Mouse (Mus musculus): Measurements from ENCODE around the gene Irx3.

The Irx3 gene

DNA sequence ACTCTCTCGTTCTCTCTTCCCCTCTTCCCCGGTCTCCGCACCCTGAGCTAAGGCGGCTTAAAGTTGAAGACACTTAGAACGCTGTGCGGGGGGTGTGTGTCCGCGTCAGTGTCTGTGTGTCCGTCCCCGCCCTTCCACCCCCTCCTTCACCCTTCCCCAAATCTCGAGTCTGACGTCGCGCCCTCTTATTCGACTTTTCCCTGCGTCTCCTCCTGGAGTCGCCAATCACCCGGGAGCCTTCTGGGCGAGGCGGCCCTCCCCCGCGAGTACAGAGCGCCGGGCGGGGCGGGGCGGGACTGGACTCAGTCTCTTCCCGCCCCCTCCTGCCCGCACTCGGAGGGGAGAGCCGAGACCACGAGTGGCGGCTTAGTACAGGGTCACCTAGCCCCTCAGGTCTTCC is at the start of gene Irx3:
Gene Irx3 (minus strand): TSS at position 229 of the 400 bp plus-strand sequence.
- no peak for DNase-seq (ENCODE audit: low spot score)

DNA sequence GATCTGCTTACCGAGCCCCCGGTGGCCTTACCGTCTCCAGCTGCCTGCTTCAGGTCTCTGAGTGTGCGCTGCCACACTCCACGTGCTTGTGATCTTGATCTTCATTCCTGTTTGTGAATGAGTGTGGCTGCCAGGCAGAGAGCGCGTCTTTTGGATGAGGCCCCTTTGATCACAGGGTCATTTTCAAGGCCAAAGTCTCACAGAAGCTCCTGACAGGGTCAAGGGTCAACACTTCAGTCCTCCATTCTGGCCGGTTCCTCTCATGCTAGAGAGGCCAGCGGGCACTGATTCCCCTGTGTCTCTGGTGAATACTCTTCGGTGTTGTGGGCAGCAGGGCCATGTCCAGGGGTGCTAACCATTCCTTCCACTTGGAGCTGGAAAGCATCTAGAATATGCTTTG is 49.5 kb upstream of the Irx3 start:
- no peak for DNase-seq (ENCODE audit: low spot score)

DNA sequence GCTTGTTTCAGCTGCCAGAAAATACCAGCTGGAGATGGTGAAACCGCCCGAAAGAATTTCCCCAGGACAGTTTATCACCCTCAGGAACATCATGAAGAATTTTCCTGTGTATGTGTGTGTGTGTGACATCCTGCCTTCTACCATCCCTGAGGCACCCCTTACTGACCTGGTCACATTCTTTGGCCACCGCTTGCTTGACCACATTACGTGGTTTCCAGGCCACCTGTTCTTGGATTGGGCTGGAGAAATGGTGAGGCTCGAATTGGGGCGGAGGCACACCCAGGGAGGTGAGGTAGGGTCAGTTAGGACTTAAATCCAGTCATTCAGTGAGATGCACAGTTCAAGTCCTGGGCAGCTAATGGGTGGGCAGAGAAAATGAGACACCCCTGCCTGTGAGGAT is 48.1 kb upstream of the Irx3 start:
- no peak for DNase-seq (ENCODE audit: low spot score)

DNA sequence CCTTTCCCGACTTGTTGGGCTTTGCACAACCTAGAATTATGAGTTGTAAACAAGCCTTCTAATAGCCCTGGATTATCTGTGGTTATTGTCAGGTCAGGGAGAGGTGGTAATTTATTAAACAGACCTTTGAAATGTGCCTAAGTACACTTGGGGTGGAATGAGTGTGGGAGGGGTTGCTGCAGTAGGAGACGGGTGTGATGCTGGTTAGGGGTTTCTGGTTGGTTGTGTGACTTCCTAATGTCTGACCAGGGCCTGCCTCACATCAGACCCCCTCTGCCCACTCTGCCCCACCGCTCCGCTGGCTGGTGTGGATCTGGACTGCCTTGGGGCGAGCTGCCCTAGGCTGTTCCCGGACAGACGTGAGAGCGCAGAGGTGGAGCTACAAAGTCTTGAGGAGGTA is 47.7 kb upstream of the Irx3 start:
- no peak for DNase-seq (ENCODE audit: low spot score)

DNA sequence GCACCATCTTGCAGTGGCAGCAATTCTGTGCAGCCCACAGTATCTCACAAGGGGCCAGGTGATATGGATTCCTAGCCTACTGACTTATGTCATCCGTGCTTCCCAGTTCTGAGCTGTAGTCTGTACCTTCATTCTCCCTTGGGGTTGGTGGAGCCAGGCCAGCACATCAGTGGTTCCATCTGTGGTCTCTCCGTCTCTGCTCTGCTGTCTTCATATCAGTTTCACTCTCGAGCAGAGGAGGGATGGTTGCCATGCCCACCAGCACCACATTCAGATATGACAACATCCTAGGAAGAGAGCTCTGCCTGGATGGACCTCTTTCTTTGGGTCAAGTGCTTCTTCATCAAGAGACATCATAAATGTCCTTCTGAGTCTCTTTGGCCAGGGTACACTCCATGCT is 43.8 kb upstream of the Irx3 start:
- no peak for DNase-seq (ENCODE audit: low spot score)

DNA sequence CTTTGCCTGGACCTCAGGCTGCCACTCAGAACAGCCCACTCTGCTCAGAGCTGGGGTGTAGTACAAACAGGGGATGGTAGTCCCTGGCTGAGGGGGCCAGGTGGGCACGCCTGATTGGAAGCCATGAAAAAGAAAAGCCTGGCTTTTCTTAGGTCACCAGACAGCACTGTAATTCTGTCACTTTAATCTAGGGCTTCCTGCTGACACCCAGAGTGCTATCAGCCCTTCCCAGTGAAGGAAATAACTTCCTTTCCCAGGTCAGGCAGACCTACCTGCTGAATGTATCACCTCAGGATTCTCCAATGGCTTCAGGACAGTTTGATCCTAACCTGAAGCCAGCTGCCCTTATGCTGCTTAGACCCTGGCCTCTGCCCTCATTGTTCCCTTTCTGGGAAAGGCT is 35.3 kb upstream of the Irx3 start:
- DNase-seq (ENCODE audit: low spot score), result no peak

DNA sequence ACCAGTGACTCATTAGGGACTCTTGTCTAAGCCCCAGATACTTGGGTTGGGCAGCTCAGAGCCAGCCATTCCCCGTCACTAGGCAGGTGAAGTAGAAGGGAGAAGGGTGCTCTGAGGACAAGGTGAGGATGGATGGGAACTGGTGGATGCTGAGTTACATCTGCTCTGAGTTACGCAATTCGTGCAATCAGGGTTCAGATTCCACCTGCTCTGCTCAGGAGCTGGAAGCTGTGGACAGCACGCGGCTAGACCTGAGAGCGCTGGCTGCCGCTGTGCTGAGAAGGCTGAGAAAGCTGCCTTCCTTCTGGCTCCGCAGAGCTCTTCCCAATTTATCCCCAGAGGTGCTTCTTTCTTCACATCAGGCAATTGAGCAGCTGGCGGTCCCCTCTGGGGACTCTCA is 34.8 kb upstream of the Irx3 start:
- no peak for DNase-seq (ENCODE audit: low spot score)

DNA sequence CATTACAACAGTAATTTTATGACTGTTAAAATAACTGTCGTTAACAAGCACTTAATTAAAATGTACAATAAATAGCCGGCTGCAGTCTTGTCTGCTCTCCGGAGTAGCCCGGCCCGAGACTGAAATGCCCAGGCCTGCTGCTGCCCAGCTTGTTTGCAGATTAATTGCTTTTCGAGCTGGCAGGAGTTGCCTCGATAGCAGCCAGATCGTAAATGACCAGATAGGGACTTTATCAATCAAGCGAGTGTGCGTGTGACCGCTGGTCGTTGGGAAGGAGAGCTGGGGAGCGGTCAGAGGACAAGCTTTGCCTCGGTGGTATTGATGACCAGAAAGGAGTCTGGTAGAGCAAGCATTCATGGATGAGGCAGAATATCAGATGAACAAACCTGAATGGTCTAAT is 25.8 kb upstream of the Irx3 start:
- DNase-seq (ENCODE audit: low spot score), result no peak

DNA sequence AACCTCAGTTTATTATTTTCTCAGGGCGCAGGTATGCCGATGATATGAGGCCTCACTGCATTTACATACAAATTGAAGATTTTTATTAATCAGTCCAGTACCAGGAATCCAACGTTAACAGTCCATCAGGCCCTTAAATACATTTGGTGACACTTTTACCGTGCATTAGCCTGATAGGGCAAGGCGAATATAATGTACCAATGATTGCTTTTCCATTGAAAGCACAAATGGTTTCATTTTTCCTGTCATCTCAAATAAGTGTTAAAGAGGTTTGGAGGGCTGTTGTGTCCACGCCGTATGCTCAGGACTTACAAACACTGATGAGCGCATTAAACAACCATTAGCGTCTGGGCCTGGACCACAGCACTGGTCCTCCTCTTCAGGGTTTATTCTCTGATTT is 25.3 kb upstream of the Irx3 start:
- DNase-seq (ENCODE audit: low spot score), result no peak

DNA sequence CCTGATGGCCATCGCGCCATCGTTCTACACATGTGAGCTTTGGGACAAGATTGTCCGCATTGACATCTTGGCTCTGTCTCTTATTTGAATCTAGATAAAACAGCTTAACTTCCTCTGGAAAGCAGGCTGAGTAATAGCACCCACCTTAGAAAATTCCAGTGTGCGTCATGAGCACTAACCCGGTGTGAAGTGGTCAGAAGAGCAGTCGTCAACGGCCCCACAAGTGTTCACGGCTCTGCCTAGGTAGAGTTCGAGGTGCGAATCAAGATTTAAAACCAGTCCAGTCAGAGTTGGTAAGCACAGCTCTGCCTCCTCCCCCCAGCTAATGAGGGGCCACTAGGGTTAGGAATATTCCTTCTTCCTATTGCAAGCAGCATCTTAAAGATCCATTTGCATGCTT is 21.5 kb upstream of the Irx3 start:
- DNase-seq (ENCODE audit: low spot score), result no peak

DNA sequence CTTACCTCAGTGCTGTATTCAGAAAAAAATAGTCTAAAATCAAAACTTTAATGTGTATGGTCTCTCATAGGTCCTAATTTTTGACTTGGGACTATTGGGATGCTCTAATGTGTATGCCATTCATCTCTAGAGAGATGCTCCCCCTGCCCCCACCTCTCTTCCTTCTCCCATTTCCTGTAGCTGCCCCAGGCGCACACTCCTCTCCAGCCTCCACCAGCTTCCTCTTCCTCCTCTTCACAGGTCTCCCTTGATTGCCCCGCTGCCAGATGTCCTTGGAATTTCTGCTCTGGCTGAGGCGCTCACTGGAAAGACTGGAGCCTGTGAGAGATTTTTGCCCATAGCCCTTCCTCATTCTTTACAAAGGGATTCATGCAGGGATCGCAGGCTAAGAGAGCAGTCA is 20.9 kb upstream of the Irx3 start:
- DNase-seq (ENCODE audit: low spot score), result no peak

DNA sequence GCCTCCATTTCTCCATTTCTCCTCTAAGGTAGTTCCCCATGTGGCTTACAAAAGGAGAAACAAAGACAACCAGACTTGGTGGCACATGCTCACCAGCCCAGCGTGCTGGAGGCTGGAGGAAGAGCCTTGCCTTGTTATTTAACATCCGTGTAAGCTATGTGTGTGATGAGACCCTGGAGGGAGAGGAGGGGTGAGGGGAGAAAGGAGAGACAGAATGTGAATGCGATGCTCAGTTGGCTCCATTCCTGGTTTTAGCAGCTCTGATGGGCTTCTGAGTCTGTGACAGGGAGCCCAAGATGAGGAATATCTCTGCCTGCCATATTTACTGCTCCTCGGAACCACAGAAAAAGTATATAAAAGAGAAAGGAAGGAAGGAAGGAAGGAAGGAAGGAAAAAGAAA is 20.1 kb upstream of the Irx3 start:
- DNase-seq (ENCODE audit: low spot score), result no peak

DNA sequence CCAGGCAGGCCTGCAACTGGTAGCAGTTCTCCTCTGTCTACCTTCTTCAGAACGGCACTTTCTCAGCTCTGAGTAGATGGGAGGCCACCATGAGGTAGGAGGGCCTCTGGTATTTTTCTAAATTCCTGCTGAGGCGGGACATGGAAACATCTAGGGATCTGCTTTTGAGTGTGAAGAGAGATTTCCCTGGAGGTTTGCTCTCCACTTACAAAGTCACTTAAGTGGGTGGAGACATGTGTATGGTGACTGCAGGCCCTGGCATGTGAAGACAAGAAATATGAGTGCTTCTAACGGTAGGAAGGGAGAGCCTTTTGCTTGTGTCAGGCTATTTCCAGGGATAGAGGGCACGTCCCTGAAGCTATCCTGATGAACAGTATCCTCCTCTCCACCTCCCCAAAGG is 17.9 kb upstream of the Irx3 start:
- DNase-seq (ENCODE audit: low spot score), result no peak

DNA sequence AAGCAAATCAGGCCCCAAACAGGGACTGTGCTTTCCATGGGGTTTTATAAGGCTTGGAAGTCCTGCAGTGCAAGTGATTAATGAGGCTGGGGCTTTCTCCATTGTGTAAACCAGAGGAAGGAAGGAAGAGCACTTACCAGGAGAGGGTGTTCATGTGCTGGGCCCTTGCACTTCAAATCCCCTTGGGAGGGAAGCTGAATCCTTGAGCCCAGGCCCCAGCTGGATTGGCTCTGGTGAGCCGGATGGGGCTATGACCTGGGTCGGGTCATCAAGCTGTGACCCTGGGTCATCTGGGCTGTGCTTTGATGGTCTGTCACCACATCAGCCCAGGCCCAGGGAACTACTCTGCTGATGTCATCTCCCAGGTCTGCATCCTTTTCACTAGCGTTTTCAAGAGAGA is 16.9 kb upstream of the Irx3 start:
- DNase-seq (ENCODE audit: low spot score), result no peak

DNA sequence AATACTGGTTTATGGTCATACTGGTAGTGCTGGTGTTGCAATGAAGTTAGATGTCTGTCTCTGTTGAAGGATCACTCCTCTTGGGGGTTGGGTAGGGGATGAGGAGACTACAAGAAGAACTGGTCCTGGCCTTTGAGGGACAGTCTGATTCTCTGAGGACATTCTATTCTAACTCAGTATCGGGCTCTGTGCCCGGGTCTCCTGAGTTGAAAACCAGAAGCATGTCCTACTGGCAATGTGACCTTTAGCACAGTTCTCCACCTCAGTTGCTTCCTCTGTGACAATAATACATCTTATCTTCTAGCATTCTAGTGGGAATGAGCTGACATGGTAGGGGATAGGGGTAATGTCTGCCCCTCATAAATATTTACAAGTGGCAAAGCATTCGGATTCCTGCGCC is 12.2 kb upstream of the Irx3 start:
- no peak for DNase-seq (ENCODE audit: low spot score)

DNA sequence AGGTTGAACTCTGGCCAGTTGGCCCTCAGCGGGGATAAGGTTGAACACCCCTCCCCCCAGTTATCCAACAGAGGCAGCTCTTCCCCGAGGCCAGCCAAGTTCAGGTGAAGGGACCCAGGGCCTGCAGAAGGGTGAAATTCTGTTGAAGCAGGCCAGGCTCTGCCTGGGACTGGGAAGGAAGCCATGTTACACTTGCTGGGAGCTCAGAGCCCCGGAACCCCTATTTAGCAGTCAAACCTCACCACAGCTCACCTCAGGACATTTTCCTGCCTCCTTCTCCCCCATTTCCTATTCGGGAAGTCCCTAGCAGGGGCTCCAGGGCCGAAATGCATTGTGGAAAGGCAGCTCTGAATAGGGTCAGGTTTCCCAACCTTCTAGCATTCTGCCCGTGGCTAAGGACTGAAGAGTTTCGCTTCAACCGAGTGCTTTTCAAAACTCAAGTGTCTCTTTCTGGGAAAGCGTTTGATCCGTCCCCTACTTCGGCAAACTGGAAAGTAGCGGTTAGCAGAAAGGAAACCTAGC is 4.9 kb upstream of the Irx3 start:
- DNase-seq (ENCODE audit: low spot score), result no peak

DNA sequence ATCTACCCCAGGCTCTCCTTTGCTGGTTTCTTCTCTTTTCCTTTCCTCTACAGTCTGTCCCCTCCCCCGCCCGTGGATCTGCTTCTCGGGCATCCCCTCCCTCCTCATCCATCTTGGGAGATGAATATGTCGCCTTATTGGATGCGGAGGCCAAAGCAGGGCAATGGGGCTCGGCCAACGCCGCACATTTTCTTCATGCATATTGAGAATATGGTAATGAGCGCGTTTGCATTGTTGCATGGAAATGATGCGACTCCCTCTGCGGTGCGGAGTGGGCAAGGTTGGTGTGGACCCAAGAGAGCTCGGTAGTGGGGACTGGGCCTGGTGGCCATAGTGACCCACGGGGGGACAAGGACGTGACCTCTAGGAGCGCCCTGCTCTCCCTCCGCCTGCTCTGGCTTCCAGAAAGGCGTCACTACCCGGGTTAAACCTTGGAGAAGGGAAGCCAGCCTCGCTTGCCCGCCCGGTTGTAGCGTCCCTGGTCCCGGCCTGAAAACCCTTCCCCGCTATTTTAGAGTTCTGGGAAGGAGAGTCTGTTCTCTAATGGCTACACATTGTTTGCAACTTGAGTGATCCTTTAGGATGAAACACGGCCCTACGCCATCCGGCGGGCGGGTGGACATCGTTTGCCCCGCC is 4.3 kb upstream of the Irx3 start:
- DNase-seq (ENCODE audit: low spot score), result no peak

DNA sequence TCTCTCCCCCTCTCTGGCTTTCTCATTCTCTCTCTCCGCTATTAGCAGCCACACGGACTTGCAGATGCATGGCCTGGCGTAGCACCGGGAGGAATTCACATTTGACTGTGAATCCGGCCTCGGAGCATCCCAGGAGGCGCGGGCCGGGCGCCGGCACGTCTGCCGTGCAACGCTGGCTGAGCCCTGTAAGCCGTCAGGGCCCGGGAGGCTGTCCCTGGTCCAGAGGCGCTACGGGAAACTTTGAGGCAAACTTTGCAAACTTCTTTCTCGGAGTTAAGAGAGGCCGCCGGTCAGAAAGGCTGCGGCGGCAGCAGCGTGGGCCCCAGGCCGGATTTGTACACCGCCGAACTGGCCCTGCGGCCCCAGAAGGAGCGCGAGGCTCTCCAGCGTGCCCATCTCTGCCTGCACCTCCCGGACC is 3.4 kb upstream of the Irx3 start:
- no peak for DNase-seq (ENCODE audit: low spot score)

DNA sequence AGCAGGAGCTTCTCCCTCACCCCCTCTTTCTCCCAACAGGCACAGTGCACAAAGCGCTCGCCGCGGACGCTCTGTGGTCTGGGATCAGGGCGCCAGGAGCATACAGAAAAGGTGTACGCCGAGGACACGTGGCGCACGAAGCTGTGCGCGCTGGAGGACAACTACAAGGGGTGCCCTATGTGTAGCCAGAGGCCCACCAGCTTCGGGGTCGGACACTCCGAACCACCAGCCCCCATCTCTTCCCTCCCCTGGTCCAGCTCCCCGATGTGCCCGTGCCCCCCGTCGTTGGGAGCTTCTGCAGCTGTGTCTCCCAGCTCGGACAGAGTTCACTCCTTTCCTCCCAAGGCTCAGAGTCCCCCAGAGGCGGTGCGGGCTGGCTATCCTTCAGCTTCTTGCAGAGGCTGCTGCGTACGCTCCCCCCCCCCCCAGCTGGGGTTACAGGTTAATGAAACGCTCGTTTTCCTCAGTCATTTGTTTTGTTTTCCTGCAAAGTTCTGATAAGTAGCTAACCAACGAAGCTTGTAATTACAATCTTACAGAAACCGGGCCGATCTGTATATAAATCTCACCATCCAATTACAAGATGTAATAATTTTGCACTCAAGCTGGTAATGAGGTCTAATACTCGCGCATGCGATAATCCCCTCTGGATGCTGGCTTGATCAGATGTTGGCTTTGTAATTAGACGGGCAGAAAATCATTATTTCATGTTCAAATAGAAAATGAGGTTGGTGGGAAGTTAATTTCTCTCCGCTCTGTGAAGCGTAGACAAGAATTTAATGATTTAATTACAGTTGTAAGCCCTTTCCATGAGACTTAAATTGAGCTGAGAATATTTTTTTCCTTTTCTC is 2.8 kb upstream of the Irx3 start:
- DNase-seq (ENCODE audit: low spot score), result no peak

DNA sequence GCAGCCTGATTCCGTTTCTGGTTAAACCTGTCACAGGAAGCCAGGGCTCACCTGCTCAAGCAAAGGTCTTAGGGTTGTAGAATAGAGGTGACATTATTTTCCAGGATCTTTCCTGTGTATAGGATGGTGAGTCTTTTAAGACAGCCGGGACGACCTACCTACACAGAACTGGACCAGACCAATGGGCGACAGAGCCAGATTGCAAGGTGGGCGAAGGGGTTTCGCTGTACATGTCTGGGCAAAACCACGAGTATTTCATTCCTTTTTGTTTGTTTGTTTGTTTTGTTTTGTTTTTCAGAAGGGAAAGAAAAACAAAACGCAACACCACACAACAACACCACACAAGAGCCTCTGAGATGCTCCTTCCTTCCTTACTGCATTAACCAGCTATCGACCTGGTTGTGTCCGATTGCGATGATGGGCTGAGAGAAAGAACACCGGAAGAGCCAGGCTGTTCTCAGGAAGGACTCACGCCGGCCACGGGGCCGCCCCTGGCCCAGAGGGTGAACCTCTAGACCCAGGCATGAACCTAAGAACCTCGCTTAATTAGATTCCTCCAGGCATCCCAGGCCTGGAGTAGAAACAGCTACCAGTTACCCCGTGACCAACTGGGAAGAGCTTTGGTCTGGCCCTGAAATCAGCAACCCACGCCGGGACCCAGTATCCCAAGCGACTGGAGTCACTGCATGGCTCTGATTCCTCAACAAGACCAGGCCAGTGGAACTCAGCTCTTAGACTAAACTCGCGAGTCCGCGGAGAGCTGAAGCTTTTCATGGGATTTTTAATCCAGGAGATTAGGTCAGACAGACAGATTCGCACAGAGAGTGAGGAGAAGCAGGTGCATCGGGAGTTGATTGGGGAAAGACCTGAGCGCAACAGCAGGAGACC is 1.9 kb upstream of the Irx3 start:
- no peak for DNase-seq (ENCODE audit: low spot score)

DNA sequence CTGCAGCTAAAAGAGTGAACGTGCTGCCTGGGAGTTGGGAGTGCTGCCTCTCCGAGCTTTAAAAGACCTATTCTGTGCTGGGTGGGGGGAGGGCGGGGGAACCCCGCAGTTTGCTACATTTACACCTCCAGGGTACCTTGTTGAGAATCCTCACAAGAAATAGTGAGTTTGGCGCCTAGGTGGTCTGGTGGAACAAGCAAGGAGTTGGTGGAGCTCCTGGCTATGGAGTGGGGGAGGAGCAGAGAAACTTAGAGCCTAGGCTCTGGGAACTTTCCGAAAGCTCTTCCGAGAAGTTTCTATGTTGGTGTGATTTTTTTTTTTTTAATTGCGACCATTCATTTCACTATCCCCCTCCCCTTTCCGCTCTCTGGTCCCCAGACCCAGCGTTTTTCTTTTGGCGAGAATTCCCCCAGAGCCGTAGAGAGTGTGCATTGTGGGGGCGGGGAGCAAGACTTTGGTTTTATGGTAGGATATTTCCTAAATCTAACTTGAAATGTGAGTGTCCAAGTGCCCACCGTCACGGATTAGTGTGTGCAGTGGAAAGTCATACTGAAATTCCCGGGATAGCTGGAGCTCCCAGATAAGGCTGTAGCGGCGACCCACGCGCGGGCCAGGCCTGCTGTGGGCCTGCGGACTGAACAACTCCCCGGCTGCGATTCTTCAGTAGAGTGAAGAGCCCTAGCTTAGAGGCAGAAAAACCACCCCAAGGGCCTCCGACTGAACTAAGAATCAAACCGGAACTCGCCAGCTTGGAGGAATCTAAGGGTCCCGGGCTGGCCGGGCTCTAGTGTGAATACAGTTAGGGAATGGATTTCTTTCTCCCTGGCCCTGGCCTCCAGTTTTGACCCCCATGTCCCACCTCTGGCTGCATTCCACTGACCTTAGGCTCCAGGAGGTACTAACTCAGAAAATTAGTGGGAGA is 795 bp upstream of the Irx3 start:
- DNase-seq (ENCODE audit: low spot score), result no peak
